ENCODE assay signal across 29 mouse cellular contexts in genomic region chr4:149458526-149458925, GRCm38 (mm10). TPM values are rescaled to one million over a fixed set of nuclear protein-coding genes. Genes with fewer than 3 reads are reported as not detected.
DNase-seq lines count a peak whose midpoint lies in the region; TF ChIP-seq lines count a peak whose summit lies in the region.
"Had no signal": no experiment of that assay in that cellular context is flagged by ENCODE, and none has a peak within 500 bp of the region (broad histone marks: within the 10 kb centered on the region; RNA-seq: fewer than 3 reads in every experiment).

No protein-coding gene starts in this region.

- H3K36me3 ChIP-seq in thymus, adult 2 months (ENCODE audit: control insufficient read depth, insufficient read depth, low read length) = no peaks in the 10 kb centered on the region
- H3K36me3 ChIP-seq: embryonic facial prominence, embryonic 12.5 days; G1E; heart, embryonic 12.5 days; hindbrain, embryonic 12.5 days had no signal

- H3K4me3 ChIP-seq in gastrocnemius, adult 2 months = no peak overlapping the region
- H3K4me3 ChIP-seq in thymus, adult 2 months (ENCODE audit: control insufficient read depth, insufficient read depth, low read length) = no peak overlapping the region
- H3K4me3 ChIP-seq: embryonic facial prominence, embryonic 12.5 days; heart, embryonic 12.5 days; hindbrain, embryonic 12.5 days had no signal

- 61% methylated on average over 5 of the region's 5 CpGs for WGBS in thymus, adult 2 months

- TF ChIP-seq CTCF in gastrocnemius, adult 2 months (IDR thresholded peaks at IDR 0.05) = no peak
- TF ChIP-seq CTCF in thymus, adult 2 months (IDR thresholded peaks at IDR 0.05; ENCODE audit: borderline replicate concordance, control insufficient read depth, extremely low read depth, insufficient read depth, low read length, poor library complexity) = no peak

- peak overlapping the region; percentile 76 for H3K27ac ChIP-seq in gastrocnemius, adult 2 months
- H3K27ac ChIP-seq in thymus, adult 2 months (ENCODE audit: control insufficient read depth, insufficient read depth, low read length) = peak overlapping the region; percentile 27; the same call in 1 of the 2 replicates
- H3K27ac ChIP-seq: embryonic facial prominence, embryonic 12.5 days; hindbrain, embryonic 12.5 days had no signal

- intact Hi-C loops in gastrocnemius, adult 2 months (cut with DNase I) = no loop called here

- no peak for TF ChIP-seq POLR2A in thymus, adult 2 months (IDR thresholded peaks at IDR 0.05; ENCODE audit: control insufficient read depth, extremely low read depth, insufficient read depth, low read length, poor library complexity)

- peaks cover 25% of the 10 kb centered on the region for H3K4me1 ChIP-seq in thymus, adult 2 months (replicated peaks; ENCODE audit: control insufficient read depth, insufficient read depth, low read length)
- H3K4me1 ChIP-seq: embryonic facial prominence, embryonic 12.5 days had no signal

- no peaks in the 10 kb centered on the region for H3K27me3 ChIP-seq in thymus, adult 2 months (ENCODE audit: control insufficient read depth, insufficient read depth, low read length)
- H3K27me3 ChIP-seq: embryonic facial prominence, embryonic 12.5 days; heart, embryonic 12.5 days; hindbrain, embryonic 12.5 days; Patski had no signal

- DNase-seq in gastrocnemius, adult 2 months = no peak
- DNase-seq in gastrocnemius, postnatal 10 days = no peak
- DNase-seq in thymus, adult 2 months = no peak
- DNase-seq in thymus, postnatal 10 days (ENCODE audit: low spot score in 2 of 2) = no peak
- peak; percentile 34 for DNase-seq in brain, adult 2 months (ENCODE audit: low read depth, low spot score)
- DNase-seq in embryo, embryonic 9.5 days (ENCODE audit: extremely low spot score) = no peak
- DNase-seq in cerebellum, adult 11 months = no peak
- DNase-seq: B cell, adult 2 months; cerebellum, adult 8-10 months; cerebellum, postnatal 14 days; embryo, embryonic 11 days had no signal

RNA-seq across cellular contexts. Expression of gene Rbp7, which starts 3.7 kb away (rescaled TPM):
- total RNA-seq in gastrocnemius, adult 2 months (2021) = 10 to 100 TPM in 1 of 2 experiments, 1 to 10 TPM in 1; 7.9 to 21.0 TPM
- 10 to 100 TPM in 1 of 2 experiments, 1 to 10 TPM in 1; 8.3 to 10.0 TPM for total RNA-seq in gastrocnemius, postnatal 10 days (2021)
- polyA plus RNA-seq in thymus, adult 2 months (2012; rRNA removed) = 0.59 and 1.2 TPM in 2 replicates
- total RNA-seq: common myeloid progenitor, adult 5-6 weeks; G1E had no signal
- polyA plus RNA-seq: activated CD4-positive, CD25-positive, alpha-beta regulatory T cell, adult 4 months; CD4-positive, CD25-positive, alpha-beta regulatory T cell, adult 4 months; forebrain, embryonic 11.5 days; forebrain, embryonic 16.5 days; G1E; hindbrain, embryonic 12.5 days; hindbrain, embryonic 16.5 days; inflammation-experienced regulatory T-cells, adult 6 months; Patski had no signal

RNA-seq across cellular contexts. Expression of gene Tmem274, which starts 18.7 kb away (rescaled TPM):
- not detected for total RNA-seq in gastrocnemius, adult 2 months (2021)
- not detected for total RNA-seq in gastrocnemius, postnatal 10 days (2021)
- polyA plus RNA-seq in thymus, adult 2 months (2012; rRNA removed) = not detected in 2 replicates
- total RNA-seq: adrenal gland, postnatal 10 days; common myeloid progenitor, adult 5-6 weeks; G1E; gastrocnemius, adult 8-10 months; gastrocnemius, postnatal 4 days; heart, adult 18-20 months; heart, postnatal 4 days had no signal
- polyA plus RNA-seq: forebrain, embryonic 16.5 days; G1E; hindbrain, embryonic 16.5 days; intestine, postnatal 0 days; Patski had no signal

RNA-seq across cellular contexts. Expression of gene Nmnat1, which starts 26.5 kb away (rescaled TPM):
- 10 to 100 TPM; 30.0 to 32.7 TPM for total RNA-seq in gastrocnemius, adult 2 months (2021)
- 10 to 100 TPM; 16.0 to 16.1 TPM for total RNA-seq in gastrocnemius, postnatal 10 days (2021)
- polyA plus RNA-seq in thymus, adult 2 months (2012; rRNA removed) = 21.6 and 22.9 TPM in 2 replicates

RNA-seq across cellular contexts. Expression of gene Lzic, which starts 26.5 kb away (rescaled TPM):
- total RNA-seq in gastrocnemius, adult 2 months (2021) = 10 to 100 TPM; 13.1 to 16.1 TPM
- total RNA-seq in gastrocnemius, postnatal 10 days (2021) = 10 to 100 TPM; 17.0 to 21.5 TPM
- polyA plus RNA-seq in thymus, adult 2 months (2012; rRNA removed) = 29.0 and 30.3 TPM in 2 replicates

RNA-seq across cellular contexts. Expression of gene Ube4b, which starts 32.0 kb away (rescaled TPM):
- 10 to 100 TPM; 31.1 to 35.9 TPM for total RNA-seq in gastrocnemius, adult 2 months (2021)
- 10 to 100 TPM; 45.4 to 49.7 TPM for total RNA-seq in gastrocnemius, postnatal 10 days (2021)
- polyA plus RNA-seq in thymus, adult 2 months (2012; rRNA removed) = 110 and 148 TPM in 2 replicates
